ENCODE assay signal across 9 mouse cellular contexts in genomic region chr12:5166141-5166540, GRCm38 (mm10).
A peak's percentile ranks its signal among the peaks of the same experiment; 100 is the strongest.
DNase-seq lines count a peak whose midpoint lies in the region; ATAC-seq and TF ChIP-seq lines count a peak whose summit lies in the region.
"Had no signal": no experiment of that assay in that cellular context is flagged by ENCODE, and none has a peak within 500 bp of the region (broad histone marks: within the 10 kb centered on the region; RNA-seq: fewer than 3 reads in every experiment).

No protein-coding gene starts in this region.

- H3K4me1 ChIP-seq in kidney, embryonic 15.5 days: no peaks in the 10 kb centered on the region
- no peaks in the 10 kb centered on the region for H3K4me1 ChIP-seq in kidney, embryonic 14.5 days (ENCODE audit: control insufficient read depth, insufficient read depth, low read length)
- H3K4me1 ChIP-seq in forebrain, embryonic 14.5 days (ENCODE audit: control insufficient read depth, insufficient read depth, low read length): no peaks in the 10 kb centered on the region
- H3K4me1 ChIP-seq in limb, embryonic 10.5 days: peaks cover 31% of the 10 kb centered on the region
- no peaks in the 10 kb centered on the region for H3K4me1 ChIP-seq in small intestine, adult 2 months (ENCODE audit: control insufficient read depth, insufficient read depth, insufficient read length, low read length)

- no peak overlapping the region for H3K9ac ChIP-seq in kidney, embryonic 15.5 days
- H3K9ac ChIP-seq in kidney, embryonic 14.5 days (ENCODE audit: low read depth, low read length): no peak overlapping the region
- no peak overlapping the region for H3K9ac ChIP-seq in forebrain, embryonic 14.5 days (ENCODE audit: low read length)
- H3K9ac ChIP-seq: heart, embryonic 13.5 days had no signal

- H3K4me2 ChIP-seq in kidney, embryonic 15.5 days: no peak overlapping the region
- H3K4me2 ChIP-seq in kidney, embryonic 14.5 days (replicated peaks; ENCODE audit: low read depth, low read length): no peak overlapping the region
- H3K4me2 ChIP-seq in forebrain, embryonic 14.5 days (ENCODE audit: low read length): no peak overlapping the region
- H3K4me2 ChIP-seq: heart, embryonic 13.5 days had no signal

- H3K27me3 ChIP-seq in kidney, embryonic 15.5 days: no peaks in the 10 kb centered on the region
- H3K27me3 ChIP-seq in kidney, embryonic 14.5 days (ENCODE audit: control insufficient read depth, insufficient read depth, low read length): no peaks in the 10 kb centered on the region
- no peaks in the 10 kb centered on the region for H3K27me3 ChIP-seq in forebrain, embryonic 14.5 days (replicated peaks; ENCODE audit: control insufficient read depth, insufficient read depth, low read length)
- H3K27me3 ChIP-seq in limb, embryonic 10.5 days (ENCODE audit: low read depth, poor library complexity, severe bottlenecking): no peaks in the 10 kb centered on the region
- no peaks in the 10 kb centered on the region for H3K27me3 ChIP-seq in small intestine, adult 2 months (ENCODE audit: control insufficient read depth, insufficient read depth, low read length)
- H3K27me3 ChIP-seq: heart, embryonic 13.5 days had no signal

- TF ChIP-seq CTCF in small intestine, adult 2 months (IDR thresholded peaks at IDR 0.05; ENCODE audit: extremely low read depth, insufficient read length, insufficient replicate concordance, low read depth, low read length): peak; percentile 46; the same call in 1 of the 2 replicates

- H3K36me3 ChIP-seq in kidney, embryonic 15.5 days: no peaks in the 10 kb centered on the region
- no peaks in the 10 kb centered on the region for H3K36me3 ChIP-seq in kidney, embryonic 14.5 days (ENCODE audit: control insufficient read depth, insufficient read depth, low read length)
- no peaks in the 10 kb centered on the region for H3K36me3 ChIP-seq in forebrain, embryonic 14.5 days (ENCODE audit: control insufficient read depth, insufficient read depth, low read length)
- H3K36me3 ChIP-seq in limb, embryonic 10.5 days: no peaks in the 10 kb centered on the region
- H3K36me3 ChIP-seq in small intestine, adult 2 months (ENCODE audit: control insufficient read depth, insufficient read depth, low read length): no peaks in the 10 kb centered on the region
- H3K36me3 ChIP-seq: heart, embryonic 13.5 days had no signal

- H3K27ac ChIP-seq in kidney, embryonic 15.5 days: no peak overlapping the region
- H3K27ac ChIP-seq in kidney, embryonic 14.5 days (ENCODE audit: low read depth, low read length): no peak overlapping the region
- H3K27ac ChIP-seq in forebrain, embryonic 14.5 days (ENCODE audit: low read depth, low read length): no peak overlapping the region
- no peak overlapping the region for H3K27ac ChIP-seq in limb, embryonic 10.5 days
- H3K27ac ChIP-seq in small intestine, adult 2 months (ENCODE audit: insufficient read depth, low read depth, low read length): no peak overlapping the region
- H3K27ac ChIP-seq: heart, embryonic 13.5 days had no signal

- H3K4me3 ChIP-seq in kidney, embryonic 15.5 days (replicated peaks): no peak overlapping the region
- H3K4me3 ChIP-seq in kidney, embryonic 14.5 days (ENCODE audit: low read length): no peak overlapping the region
- H3K4me3 ChIP-seq in forebrain, embryonic 14.5 days (ENCODE audit: low read depth, low read length): no peak overlapping the region
- no peak overlapping the region for H3K4me3 ChIP-seq in limb, embryonic 10.5 days
- no peak overlapping the region for H3K4me3 ChIP-seq in small intestine, adult 2 months (ENCODE audit: low read depth, low read length)
- H3K4me3 ChIP-seq: heart, embryonic 13.5 days had no signal

- DNase-seq in forebrain, embryonic 14.5 days (ENCODE audit: low spot score): no peak
- DNase-seq in limb, embryonic 10.5 days (ENCODE audit: low spot score): peak; percentile 65
- DNase-seq in ovary, postnatal 10 days (ENCODE audit: low spot score): no peak
- DNase-seq in yolk sac, embryonic 10.5 days (ENCODE audit: low spot score): no peak
- no peak for DNase-seq in thymus, postnatal 4 days

- no peak for TF ChIP-seq POLR2A in small intestine, adult 2 months (IDR thresholded peaks at IDR 0.05; ENCODE audit: low read depth, low read length)

- WGBS in kidney, embryonic 15.5 days: 41% methylated on average over 6 of the region's 6 CpGs
- 24% methylated on average over 6 of the region's 6 CpGs for WGBS in kidney, embryonic 14.5 days
- 56% methylated on average over 6 of the region's 6 CpGs for WGBS in forebrain, embryonic 14.5 days
- WGBS in limb, embryonic 10.5 days: 14% methylated on average over 6 of the region's 6 CpGs
- 41% methylated on average over 6 of the region's 6 CpGs for WGBS in small intestine, adult 2 months

- no peaks in the 10 kb centered on the region for H3K9me3 ChIP-seq in kidney, embryonic 15.5 days (replicated peaks)
- no peaks in the 10 kb centered on the region for H3K9me3 ChIP-seq in kidney, embryonic 14.5 days (ENCODE audit: control insufficient read depth, low read length)
- H3K9me3 ChIP-seq in forebrain, embryonic 14.5 days (replicated peaks; ENCODE audit: control insufficient read depth, low read length): no peaks in the 10 kb centered on the region
- H3K9me3 ChIP-seq in limb, embryonic 10.5 days (replicated peaks): no peaks in the 10 kb centered on the region
- H3K9me3 ChIP-seq: heart, embryonic 13.5 days had no signal

- ATAC-seq in kidney, embryonic 15.5 days (replicated peaks; ENCODE audit: low FRiP score): 0 out of 2 replicates have a peak, but pooled peaks have one; percentile 40
- no peak for ATAC-seq in kidney, embryonic 14.5 days (ENCODE audit: low FRiP score, low TSS enrichment)
- ATAC-seq in forebrain, embryonic 14.5 days: peak; percentile 82; the same call in 1 of the 2 replicates
